Mouse (Mus musculus) lung, embryonic 16.5 days (tissue): ENCODE measurements around the gene Mars. TPM values are rescaled to one million over a fixed set of nuclear protein-coding genes. Genes with fewer than 3 reads are reported as not detected.
"Not testable (repeated sequence)": the region's sequence is repeated elsewhere in the genome, so short reads cannot be mapped to it uniquely, and the experiment has no call there.

Experiments used
- ATAC-seq: fragments of 200-750 bp; cut with Nextera tagmentation; 2 replicates; pipeline ENCODE4 v1.8.0; 2017; ENCODE audit warnings: low read depth, mild to moderate bottlenecking, moderate library complexity
- H3K27ac ChIP-seq: fragments of 300-500 bp; sonication (generic); 2 replicates; pipeline ENCODE4 v1.5.1; 2014; ENCODE audit warnings: mild to moderate bottlenecking, control low read depth, low read length
- H3K27me3 ChIP-seq: fragments of 300-500 bp; sonication (generic); 2 replicates; pipeline ENCODE4 v1.6.1; 2014; ENCODE audit warnings: low read depth, low read length, mixed read lengths; ENCODE audit not compliant: control insufficient read depth, insufficient read depth
- H3K36me3 ChIP-seq: fragments of 300-500 bp; sonication (generic); 2 replicates; pipeline ENCODE4 v1.6.1; 2014; ENCODE audit warnings: low read length; ENCODE audit not compliant: control insufficient read depth, insufficient read depth
- H3K4me1 ChIP-seq: fragments of 300-500 bp; sonication (generic); replicated peaks from 2 replicates; pipeline ENCODE4 v1.6.1; 2014; ENCODE audit warnings: low read length, mixed read lengths; ENCODE audit not compliant: control insufficient read depth, insufficient read depth
- H3K4me2 ChIP-seq: fragments of 300-500 bp; sonication (generic); 2 replicates; pipeline ENCODE4 v1.6.1; 2014; ENCODE audit warnings: low read depth, low read length, control low read depth
- H3K4me3 ChIP-seq: fragments of 300-500 bp; sonication (generic); 2 replicates; pipeline ENCODE4 v1.5.1; 2014; ENCODE audit warnings: mild to moderate bottlenecking, low read length, control low read depth
- H3K9ac ChIP-seq: fragments of 300-500 bp; sonication (generic); 2 replicates; pipeline ENCODE4 v1.6.1; 2014; ENCODE audit warnings: low read length, control low read depth
- H3K9me3 ChIP-seq: fragments of 300-500 bp; sonication (generic); 2 replicates; pipeline ENCODE4 v1.6.1; 2016; ENCODE audit warnings: low read length; ENCODE audit not compliant: control insufficient read depth
- WGBS: fragments of 180-500 bp; shearing (Covaris S2); extraction: QIAGEN DNeasy Blood & Tissue Kit; methylation state at CpG from one replicate; pipeline ENCODE4 v1.1.7; 2014; 5-methylcytosine and 5-hydroxymethylcytosine counted together
- polyA plus RNA-seq: library from polyadenylated mRNA; unstranded; fragments of >200 nt; fragmentation: Nextera tagmentation; extraction: Ambion mirVana; gene quantifications from 2 replicates; pipeline ENCODE4 v1.2.1, GENCODE M21; 2015

Gene Mars
- polyA plus RNA-seq, 1 experiment from 2014 or later = 93.9 TPM

- H3K36me3 ChIP-seq = peaks cover 38% of the 10 kb centered on the region
- H3K27me3 ChIP-seq, ATAC-seq, H3K4me2 ChIP-seq, H3K9me3 ChIP-seq, H3K27ac ChIP-seq, H3K4me1 ChIP-seq, H3K4me3 ChIP-seq, H3K9ac ChIP-seq: not testable (repeated sequence)
- 82% methylated on average over 3 of the region's 3 CpGs for WGBS
Observed at GRCm38 (mm10) chr10:127309167-127309566, 2.4 kb downstream of the Mars start.

- Histone ChIP-seq H3K9ac (no peak overlapping the region), H3K27ac (no peak overlapping the region), H3K4me1 (no peaks in the 10 kb centered on the region), H3K27me3 (no peaks in the 10 kb centered on the region), H3K9me3 (no peaks in the 10 kb centered on the region), H3K36me3 (peaks cover 67% of the 10 kb centered on the region), H3K4me3 (no peak overlapping the region), H3K4me2 (no peak overlapping the region)
- no peak for ATAC-seq
- 91% methylated on average over 11 of the region's 11 CpGs for WGBS
Observed at GRCm38 (mm10) chr10:127303136-127303535, 8.4 kb downstream of the Mars start.

- no peaks in the 10 kb centered on the region for H3K9me3 ChIP-seq
Observed at GRCm38 (mm10) chr10:127300361-127300760, 11.2 kb downstream of the Mars start.

GRCm38 (mm10) chr10:127297015-127297871, 14.3 kb downstream of the Mars start:
- WGBS = 83% methylated on average over 16 of the region's 16 CpGs
- ATAC-seq = no peak
- Histone ChIP-seq H3K27me3 (no peaks in the 10 kb centered on the region), H3K4me1 (peaks cover 9% of the 10 kb centered on the region), H3K4me3 (no peak overlapping the region), H3K27ac (no peak overlapping the region), H3K36me3 (peaks cover 57% of the 10 kb centered on the region), H3K9me3 (no peaks in the 10 kb centered on the region), H3K4me2 (no peak overlapping the region), H3K9ac (no peak overlapping the region)

More at GRCm38 (mm10) chr10:127300361-127300760, 11.2 kb downstream of the Mars start:
- H3K4me3 ChIP-seq = no peak overlapping the region
- no peak overlapping the region for H3K4me2 ChIP-seq
- no peak for ATAC-seq
- no peak overlapping the region for H3K9ac ChIP-seq
- H3K27me3 ChIP-seq = no peaks in the 10 kb centered on the region
- H3K4me1 ChIP-seq = no peaks in the 10 kb centered on the region
- H3K27ac ChIP-seq = no peak overlapping the region
- WGBS = 94% methylated on average over 6 of the region's 6 CpGs
- peaks cover 65% of the 10 kb centered on the region for H3K36me3 ChIP-seq

- H3K27me3 ChIP-seq = no peaks in the 10 kb centered on the region
- H3K9ac ChIP-seq = no peak overlapping the region
- H3K4me2 ChIP-seq = no peak overlapping the region
- peaks cover 18% of the 10 kb centered on the region for H3K4me1 ChIP-seq
- no peak overlapping the region for H3K4me3 ChIP-seq
- H3K9me3 ChIP-seq = no peaks in the 10 kb centered on the region
- H3K36me3 ChIP-seq = peaks cover 48% of the 10 kb centered on the region
- 85% methylated on average over 24 of the region's 24 CpGs for WGBS
- H3K27ac ChIP-seq = no peak overlapping the region
- no peak for ATAC-seq
Observed at GRCm38 (mm10) chr10:127295986-127296794, 15.4 kb downstream of the Mars start.

- H3K9ac ChIP-seq = no peak overlapping the region
- no peak overlapping the region for H3K4me3 ChIP-seq
- no peak for ATAC-seq
- H3K9me3 ChIP-seq = no peaks in the 10 kb centered on the region
- no peak overlapping the region for H3K4me2 ChIP-seq
- 88% methylated on average over 10 of the region's 10 CpGs for WGBS
- H3K36me3 ChIP-seq = peaks cover 44% of the 10 kb centered on the region
- no peak overlapping the region for H3K27ac ChIP-seq
- no peaks in the 10 kb centered on the region for H3K27me3 ChIP-seq
- H3K4me1 ChIP-seq = peaks cover 18% of the 10 kb centered on the region
Observed at GRCm38 (mm10) chr10:127294895-127295510, 16.6 kb downstream of the Mars start.

GRCm38 (mm10) chr10:127293590-127294113, 17.9 kb downstream of the Mars start:
- H3K9ac ChIP-seq = no peak overlapping the region

GRCm38 (mm10) chr10:127292987-127293538, 18.5 kb downstream of the Mars start:
- Histone ChIP-seq H3K4me1 (peaks cover 22% of the 10 kb centered on the region), H3K27me3 (no peaks in the 10 kb centered on the region), H3K9ac (no peak overlapping the region; the same call in 1 of the 2 replicates), H3K4me3 (peak overlapping the region; percentile 15; the same call in 1 of the 2 replicates), H3K27ac (peak overlapping the region; percentile 32), H3K4me2 (peak overlapping the region; percentile 75; the same call in 1 of the 2 replicates), H3K36me3 (peaks cover 36% of the 10 kb centered on the region), H3K9me3 (no peaks in the 10 kb centered on the region)
- 56% methylated on average over 6 of the region's 6 CpGs for WGBS
- ATAC-seq = no peak

More at GRCm38 (mm10) chr10:127293590-127294113, 17.9 kb downstream of the Mars start:
- Histone ChIP-seq H3K4me2 (no peak overlapping the region), H3K27me3 (no peaks in the 10 kb centered on the region), H3K4me3 (no peak overlapping the region), H3K9me3 (no peaks in the 10 kb centered on the region), H3K4me1 (peaks cover 22% of the 10 kb centered on the region), H3K27ac (no peak overlapping the region), H3K36me3 (peaks cover 36% of the 10 kb centered on the region)
- 88% methylated on average over 3 of the region's 3 CpGs for WGBS
- no peak for ATAC-seq
